Mouse (Mus musculus) lung, postnatal 4 days (tissue): ENCODE results near the gene Ptp4a2.
"Not testable (repeated sequence)": the region's sequence is repeated elsewhere in the genome, so short reads cannot be mapped to it uniquely, and the experiment has no call there.

Experiments
- DNase-seq, 2 experiments: peaks; one replicate each; pipeline ENCODE4 v3.0.0; 2021

Ptp4a2 gene

GRCm38 (mm10) chr4:129853996-129854395, 43.0 kb downstream of the Ptp4a2 start:
- DNase-seq, result no peak

DNA sequence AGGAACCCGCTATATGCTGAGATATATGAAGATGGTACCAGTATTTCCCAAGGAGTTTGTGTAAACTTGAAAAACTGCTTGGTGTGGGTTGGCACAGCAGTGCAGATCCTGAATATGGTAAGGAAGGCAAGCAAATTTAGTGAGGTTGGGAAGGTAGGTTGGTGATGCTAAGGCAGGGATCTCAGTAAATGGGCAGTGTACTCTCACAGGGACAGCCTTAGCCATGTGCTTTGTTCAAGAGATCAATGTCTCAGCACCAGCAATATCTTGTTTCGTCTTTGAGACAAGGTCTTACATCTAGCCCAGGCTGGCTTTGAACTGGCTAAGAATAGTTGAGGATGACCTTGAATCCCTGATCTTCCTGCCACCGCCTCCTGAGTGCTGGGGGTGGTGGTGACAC, 43.6 kb downstream of the Ptp4a2 start:
- no peak for DNase-seq

- no peak for DNase-seq
These were observed 44.3 kb downstream of the Ptp4a2 start for GRCm38 (mm10) chr4:129855051-129855970.

GRCm38 (mm10) chr4:129860456-129860855, 49.4 kb downstream of the Ptp4a2 start:
- no peak for DNase-seq

- DNase-seq, result no peak
These were observed 50.4 kb downstream of the Ptp4a2 start for GRCm38 (mm10) chr4:129861400-129861799.

DNA sequence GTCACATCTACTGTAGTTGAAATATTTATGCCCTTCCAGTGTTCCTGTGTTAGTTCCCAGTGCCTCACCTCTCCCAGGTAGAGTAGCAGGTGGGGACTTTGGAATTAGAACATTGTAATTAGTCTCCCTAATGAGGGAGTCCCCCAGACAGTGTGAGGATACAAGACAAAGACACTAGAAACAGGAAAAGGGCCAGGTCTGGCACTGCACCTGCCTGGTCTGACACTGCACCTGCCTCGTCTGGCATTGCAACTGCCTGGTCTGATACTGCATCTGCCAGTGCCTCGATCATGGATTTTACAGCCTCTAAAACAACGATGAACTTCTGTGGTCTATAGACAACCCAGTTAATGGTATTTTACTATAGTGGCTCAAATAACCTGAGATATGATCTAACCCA, 51.3 kb downstream of the Ptp4a2 start:
- no peak for DNase-seq

GRCm38 (mm10) chr4:129866171-129866570, 55.2 kb downstream of the Ptp4a2 start:
- DNase-seq, result not testable (repeated sequence)

DNA sequence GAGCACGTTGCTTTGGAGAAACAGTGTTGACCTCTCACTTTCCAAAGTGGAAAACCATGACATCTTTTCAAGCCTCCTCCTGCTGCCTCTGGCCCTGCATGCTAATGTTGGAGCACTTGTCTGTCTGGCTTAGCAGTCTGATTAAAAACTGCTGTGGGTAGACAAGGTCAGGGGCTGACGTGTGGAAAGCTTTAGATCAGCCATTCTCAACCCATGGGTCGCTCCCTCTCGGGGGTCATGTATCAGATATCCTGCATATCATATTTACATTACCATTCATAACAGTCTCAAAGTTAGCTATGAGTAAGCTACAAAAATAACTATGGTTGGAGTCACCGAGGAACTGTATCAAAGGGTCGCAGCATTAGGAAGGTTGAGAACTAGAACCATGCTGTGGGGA, 57.2 kb downstream of the Ptp4a2 start:
- DNase-seq, result no peak

DNA sequence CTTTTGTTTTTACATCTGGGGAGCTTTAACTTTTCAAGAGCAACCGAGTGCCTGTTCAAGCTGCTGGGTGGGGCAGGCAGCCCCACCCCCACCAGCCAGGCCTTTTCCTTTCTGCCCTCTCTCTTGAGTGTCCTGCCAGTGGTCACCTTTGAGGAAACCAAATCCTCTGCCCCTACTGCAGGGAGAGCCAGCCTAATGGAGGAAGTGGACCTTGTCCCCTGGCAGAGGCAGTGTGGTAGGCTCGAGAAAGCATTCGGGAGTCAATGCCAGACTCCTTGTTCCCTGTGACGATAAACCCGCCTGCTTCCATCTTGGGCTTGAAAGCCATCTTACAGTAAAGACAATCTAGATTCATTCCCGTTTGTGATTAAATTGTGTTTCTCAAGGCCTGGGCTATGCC, 59.5 kb downstream of the Ptp4a2 start:
- DNase-seq, result no peak

DNA sequence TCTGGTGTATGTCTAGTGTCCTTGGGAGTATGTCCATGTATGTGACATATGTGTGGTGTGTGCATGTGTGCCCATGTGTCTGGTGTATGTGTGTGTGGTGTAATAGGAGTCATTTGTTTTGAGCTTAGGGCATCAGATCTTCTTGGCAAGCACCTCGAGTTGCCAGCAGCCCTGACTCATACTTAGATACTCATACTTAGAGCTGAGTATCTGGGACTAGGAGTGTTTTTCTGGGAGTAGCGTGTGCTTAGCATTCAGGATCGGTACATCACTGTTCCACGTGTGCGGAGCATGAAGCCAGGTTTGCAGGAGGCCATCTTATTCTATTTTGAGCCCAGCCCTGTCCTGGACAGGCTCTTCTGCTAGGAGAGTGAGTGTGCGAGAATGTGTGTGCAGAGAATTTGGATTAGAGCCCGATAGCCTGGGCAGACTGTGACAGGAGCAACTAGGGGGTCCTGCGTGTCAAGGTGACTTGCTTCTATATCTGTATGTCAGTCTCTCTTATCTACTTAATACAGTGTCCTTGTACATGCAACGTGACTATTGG, 61.4 kb downstream of the Ptp4a2 start:
- DNase-seq, result no peak

GRCm38 (mm10) chr4:129874805-129875204, 63.8 kb downstream of the Ptp4a2 start:
- DNase-seq, result no peak

- no peak for DNase-seq
These were observed 64.4 kb downstream of the Ptp4a2 start for GRCm38 (mm10) chr4:129875406-129875805.

DNA sequence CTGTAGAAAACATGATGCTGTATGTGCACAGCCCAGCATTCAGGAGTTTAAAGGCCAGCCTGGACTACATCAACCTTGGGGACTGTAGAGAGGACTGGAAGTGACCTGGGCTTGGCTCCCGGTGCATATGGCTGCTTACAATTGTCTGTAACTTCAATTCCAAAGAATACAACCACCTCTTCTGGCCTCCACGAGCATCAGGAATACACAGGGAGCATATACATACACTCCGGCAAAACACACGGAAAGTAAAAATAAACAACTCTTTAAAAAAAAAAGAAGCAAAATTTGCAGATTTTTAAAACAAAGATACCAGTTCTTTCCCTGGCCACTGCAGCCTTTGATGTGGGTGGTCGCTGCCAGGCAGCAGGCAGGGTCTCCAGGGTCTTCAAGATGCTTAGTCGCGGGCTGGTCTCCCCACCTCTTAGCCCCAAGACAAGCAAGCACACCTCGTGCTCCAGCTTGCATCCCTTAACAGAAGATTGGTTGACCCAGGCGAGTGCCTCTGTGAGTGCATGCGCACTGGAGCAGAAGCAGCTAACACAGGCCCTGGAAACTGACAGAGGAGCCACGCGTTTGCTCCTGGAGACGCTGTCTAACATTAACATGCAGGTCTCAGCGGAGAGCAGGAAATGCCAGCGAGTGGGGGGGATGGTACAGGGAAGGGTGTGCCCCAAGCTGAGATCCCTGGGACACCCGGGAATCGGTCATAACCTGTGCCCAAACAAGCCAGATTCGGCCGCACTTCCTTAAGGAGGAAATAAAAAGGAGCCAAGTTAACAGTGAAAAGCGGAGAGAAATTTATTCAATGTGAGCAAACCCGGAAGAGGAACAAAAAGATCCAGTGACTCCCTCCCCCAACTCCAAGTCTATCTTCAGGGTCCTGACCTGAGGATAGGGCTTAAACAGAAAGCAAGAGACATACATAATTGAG, 66.1 kb downstream of the Ptp4a2 start:
- peak; percentile 85 to 90 for DNase-seq

DNA sequence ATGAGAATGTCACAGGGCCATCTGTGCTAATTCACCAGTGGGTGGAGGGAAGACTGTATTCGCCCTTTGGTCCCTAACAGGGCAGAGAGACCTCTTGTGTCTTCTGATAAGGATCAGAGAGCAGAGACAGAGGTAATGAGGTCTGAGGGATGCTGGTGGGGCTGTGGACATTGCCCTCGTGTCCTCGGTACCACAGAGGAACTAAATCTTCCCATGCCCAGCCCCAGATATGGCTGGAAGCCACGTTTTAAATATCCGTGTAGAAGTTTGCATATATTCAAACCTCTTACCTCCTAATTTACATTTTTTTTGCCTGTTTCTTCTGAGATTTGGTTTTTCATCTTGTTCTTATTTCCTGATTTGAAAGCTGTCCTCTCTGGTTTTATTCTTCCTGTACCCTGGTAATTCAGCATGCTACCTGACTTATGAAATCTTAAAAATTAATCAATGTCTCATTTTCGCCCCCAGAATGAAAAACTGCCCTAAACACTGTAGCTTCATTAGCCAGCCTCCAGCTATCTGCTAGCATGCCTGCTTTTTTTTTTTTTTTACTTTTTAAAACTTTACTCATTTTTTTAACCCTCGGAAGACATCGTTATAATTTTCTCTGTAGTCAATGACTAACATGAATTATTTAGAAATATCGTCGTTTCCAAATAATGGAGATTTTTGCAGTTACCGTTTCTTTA, 67.1 kb downstream of the Ptp4a2 start:
- DNase-seq, result no peak

GRCm38 (mm10) chr4:129878656-129879145, 67.7 kb downstream of the Ptp4a2 start:
- DNase-seq, result no peak

GRCm38 (mm10) chr4:129879206-129879780, 68.3 kb downstream of the Ptp4a2 start:
- no peak for DNase-seq

DNA sequence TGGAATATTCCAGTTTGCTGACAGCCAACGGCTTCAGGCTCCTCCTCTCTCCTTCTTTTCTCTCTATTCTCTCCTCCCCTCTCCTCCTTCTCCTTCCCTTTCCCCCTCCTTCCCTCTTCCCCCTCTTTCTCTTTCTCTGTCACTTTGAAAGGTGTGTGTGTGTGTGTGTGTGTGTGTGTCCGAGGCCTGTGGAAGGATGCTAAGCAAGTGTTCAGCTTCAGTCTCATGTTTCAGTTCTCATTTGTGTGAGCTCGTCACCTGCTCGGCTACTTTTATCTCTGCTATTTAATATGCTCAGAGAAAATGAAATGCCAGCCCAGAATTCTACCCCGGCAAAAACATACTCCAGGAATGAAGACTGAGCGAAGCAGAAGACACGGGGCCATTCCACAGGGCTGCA, 69.6 kb downstream of the Ptp4a2 start:
- DNase-seq, result no peak

- no peak for DNase-seq
These were observed 70.6 kb downstream of the Ptp4a2 start for GRCm38 (mm10) chr4:129881661-129882060.

DNA sequence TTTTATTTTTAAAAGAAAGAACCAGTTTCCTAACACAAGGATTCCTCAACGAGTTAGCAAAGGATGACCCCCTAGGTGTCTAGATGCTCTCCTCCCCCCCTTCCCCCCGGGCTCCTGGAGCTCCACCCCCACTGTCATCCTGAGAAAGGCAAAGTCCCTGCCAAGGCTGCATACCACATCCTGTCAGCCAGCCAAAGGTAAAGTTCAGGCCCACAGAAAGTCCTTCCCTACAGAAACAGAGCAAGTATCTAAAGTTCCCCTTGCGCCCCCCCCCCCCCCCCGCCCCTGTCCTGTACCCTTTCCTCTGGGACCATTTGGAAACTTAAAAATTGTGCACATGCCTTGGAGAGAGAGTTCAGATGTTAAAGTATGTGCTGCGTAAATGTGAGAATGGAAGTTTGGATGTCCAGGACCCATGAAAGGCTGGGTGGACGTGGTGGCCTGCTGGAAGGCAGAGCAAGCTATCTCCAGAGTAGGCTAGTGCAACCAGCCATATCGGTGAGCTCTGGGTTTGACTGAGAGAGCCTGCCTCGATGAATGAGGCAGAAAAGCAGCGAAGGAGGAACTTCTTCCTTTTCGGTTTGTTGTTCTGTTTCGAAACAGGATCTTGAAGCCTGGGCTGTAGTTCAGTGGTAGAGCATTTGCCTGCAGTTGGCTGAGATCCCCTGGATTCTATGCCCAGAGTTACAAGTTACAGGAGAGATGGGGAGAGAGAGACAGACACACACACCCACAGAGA, 71.7 kb downstream of the Ptp4a2 start:
- DNase-seq, result peak; percentile 74 to 77

GRCm38 (mm10) chr4:129884041-129884930, 73.3 kb downstream of the Ptp4a2 start:
- DNase-seq, result peak in 1 of 2 experiments; percentile 33
